Comparison of ENCODE assay signal across 8 mouse cellular contexts in genomic region chr9:50171826-50172464, GRCm38 (mm10).
DNase-seq lines count a peak whose midpoint lies in the region; ATAC-seq and TF ChIP-seq lines count a peak whose summit lies in the region.

No protein-coding gene starts in this region.

- H3K27me3 ChIP-seq in liver, embryonic 11.5 days (replicated peaks; ENCODE audit: control insufficient read depth, insufficient read depth, low read length) = no peaks in the 10 kb centered on the region
- H3K27me3 ChIP-seq in midbrain, embryonic 11.5 days (ENCODE audit: control insufficient read depth, insufficient read depth, low read length) = no peaks in the 10 kb centered on the region
- H3K27me3 ChIP-seq in stomach, postnatal 0 days (ENCODE audit: control insufficient read depth, insufficient read depth, low read length) = no peaks in the 10 kb centered on the region

- no peaks in the 10 kb centered on the region for H3K9me3 ChIP-seq in liver, embryonic 11.5 days (ENCODE audit: control insufficient read depth, low read length)
- H3K9me3 ChIP-seq in midbrain, embryonic 11.5 days (ENCODE audit: control insufficient read depth, low read length) = no peaks in the 10 kb centered on the region
- no peaks in the 10 kb centered on the region for H3K9me3 ChIP-seq in stomach, postnatal 0 days (ENCODE audit: control insufficient read depth, low read length)

- DNase-seq in liver = peak; percentile 32
- DNase-seq in liver, embryonic 11.5 days (ENCODE audit: low spot score) = no peak
- DNase-seq in gastrocnemius, adult 2 months = peak; percentile 66
- DNase-seq in hindlimb bud, embryonic 11.5 days (ENCODE audit: extremely low spot score, low read depth, low spot score) = peak; percentile 66
- DNase-seq in layer of hippocampus, postnatal 36 days = peak; percentile 40 to 67
- peak; percentile 94 for DNase-seq in midbrain, embryonic 11.5 days (ENCODE audit: low spot score, missing footprints)
- DNase-seq in stomach, postnatal 0 days (ENCODE audit: low spot score) = peak; percentile 54

- intact Hi-C loops in gastrocnemius, adult 2 months (cut with DNase I) = loop anchor here (2.0 kb wide), 2 partner anchors 555 to 679 kb away; no protein-coding TSS in a partner anchor

- H3K4me1 ChIP-seq in liver, embryonic 11.5 days (replicated peaks; ENCODE audit: control insufficient read depth, insufficient read depth, low read length) = no peaks in the 10 kb centered on the region
- no peaks in the 10 kb centered on the region; the same call in 1 of the 2 replicates for H3K4me1 ChIP-seq in cortical plate, adult 2 months (ENCODE audit: control insufficient read depth, insufficient read depth, low read length)
- no peaks in the 10 kb centered on the region for H3K4me1 ChIP-seq in midbrain, embryonic 11.5 days (ENCODE audit: control insufficient read depth, insufficient read depth, low read length)
- H3K4me1 ChIP-seq in stomach, postnatal 0 days (replicated peaks; ENCODE audit: control insufficient read depth, insufficient read depth) = no peaks in the 10 kb centered on the region

- H3K9ac ChIP-seq in liver, embryonic 11.5 days (ENCODE audit: low read depth, low read length) = no peak overlapping the region
- no peak overlapping the region for H3K9ac ChIP-seq in midbrain, embryonic 11.5 days (ENCODE audit: low read length)
- H3K9ac ChIP-seq in stomach, postnatal 0 days (ENCODE audit: low read length) = no peak overlapping the region

- no peak overlapping the region for H3K27ac ChIP-seq in liver, embryonic 11.5 days (ENCODE audit: low read depth, low read length)
- H3K27ac ChIP-seq in cortical plate, adult 2 months (ENCODE audit: insufficient read depth, low read length) = no peak overlapping the region
- H3K27ac ChIP-seq in gastrocnemius, adult 2 months = 0 out of 2 replicates have a peak overlapping the region, but pooled peaks have one; percentile 28
- no peak overlapping the region for H3K27ac ChIP-seq in midbrain, embryonic 11.5 days (ENCODE audit: low read depth, low read length)
- peak overlapping the region; percentile 87 for H3K27ac ChIP-seq in stomach, postnatal 0 days (replicated peaks)

- H3K4me3 ChIP-seq in liver, embryonic 11.5 days (ENCODE audit: low read depth, low read length) = no peak overlapping the region
- no peak overlapping the region for H3K4me3 ChIP-seq in cortical plate, adult 2 months (ENCODE audit: insufficient read depth, low read length)
- peak overlapping the region; percentile 32 for H3K4me3 ChIP-seq in gastrocnemius, adult 2 months
- no peak overlapping the region for H3K4me3 ChIP-seq in midbrain, embryonic 11.5 days (ENCODE audit: low read depth, low read length)
- H3K4me3 ChIP-seq in stomach, postnatal 0 days (ENCODE audit: low read depth, low read length) = no peak overlapping the region

- WGBS in liver, embryonic 11.5 days = 49% methylated on average over 7 of the region's 7 CpGs
- 41% methylated on average over 7 of the region's 7 CpGs for WGBS in midbrain, embryonic 11.5 days
- 25% methylated on average over 7 of the region's 7 CpGs for WGBS in stomach, postnatal 0 days

- TF ChIP-seq CTCF in cortical plate, adult 2 months (IDR thresholded peaks at IDR 0.05; ENCODE audit: extremely low read depth, insufficient read depth, low read length) = peak; percentile 74
- peak; percentile 88 for TF ChIP-seq CTCF in gastrocnemius, adult 2 months (IDR thresholded peaks at IDR 0.05)
- peak; percentile 88 for TF ChIP-seq CTCF in stomach, postnatal 0 days (IDR thresholded peaks at IDR 0.05; ENCODE audit: low read depth)

- no peak for TF ChIP-seq EP300 in stomach, postnatal 0 days (optimal IDR thresholded peaks at IDR 0.05)

- TF ChIP-seq POLR2A in cortical plate, adult 2 months (IDR thresholded peaks at IDR 0.05; ENCODE audit: extremely low read depth, insufficient read depth, low read length) = no peak

- no peak for ATAC-seq in liver, embryonic 11.5 days (replicated peaks; ENCODE audit: low FRiP score)
- peak; percentile 44; the same call in 1 of the 2 replicates for ATAC-seq in midbrain, embryonic 11.5 days (ENCODE audit: low FRiP score)
- peak; percentile 76; the same call in 1 of the 2 replicates for ATAC-seq in stomach, postnatal 0 days (ENCODE audit: low FRiP score, low TSS enrichment)

- no peak overlapping the region for H3K4me2 ChIP-seq in liver, embryonic 11.5 days
- H3K4me2 ChIP-seq in midbrain, embryonic 11.5 days = no peak overlapping the region
- peak overlapping the region; percentile 17; the same call in 1 of the 2 replicates for H3K4me2 ChIP-seq in stomach, postnatal 0 days (replicated peaks; ENCODE audit: low read depth)

- H3K36me3 ChIP-seq in liver, embryonic 11.5 days (ENCODE audit: control insufficient read depth, insufficient read depth, low read length) = no peaks in the 10 kb centered on the region
- no peaks in the 10 kb centered on the region for H3K36me3 ChIP-seq in midbrain, embryonic 11.5 days (ENCODE audit: control insufficient read depth, insufficient read depth, low read length)
- H3K36me3 ChIP-seq in stomach, postnatal 0 days (ENCODE audit: control insufficient read depth, insufficient read depth, low read length) = no peaks in the 10 kb centered on the region

Comparison
In these comparisons a context has a peak if more than half of its experiments do, and no peak if none do; other contexts are left out.
1. H3K27ac ChIP-seq: peak in gastrocnemius, adult 2 months (single experiment) and stomach, postnatal 0 days (single experiment); none in liver, embryonic 11.5 days (single experiment), cortical plate, adult 2 months (single experiment) and midbrain, embryonic 11.5 days (single experiment).
2. Peak in every context shown above with its lines, with median percentiles within 50 percentile points of each other: CTCF ChIP-seq.